Mouse (Mus musculus) heart, postnatal 0 days (tissue): ENCODE data around the gene Fam126a.

Experiments
- CTCF ChIP-seq: IDR thresholded peaks from 2 replicates; pipeline ENCODE4 v1.5.1; 2016; ENCODE audit warnings: antibody characterized with exemption, control low read depth, low read depth
- EP300 ChIP-seq: IDR thresholded peaks from 2 replicates; pipeline ENCODE4 v1.6.1; 2016; ENCODE audit warnings: antibody characterized with exemption, low read depth

DNA sequence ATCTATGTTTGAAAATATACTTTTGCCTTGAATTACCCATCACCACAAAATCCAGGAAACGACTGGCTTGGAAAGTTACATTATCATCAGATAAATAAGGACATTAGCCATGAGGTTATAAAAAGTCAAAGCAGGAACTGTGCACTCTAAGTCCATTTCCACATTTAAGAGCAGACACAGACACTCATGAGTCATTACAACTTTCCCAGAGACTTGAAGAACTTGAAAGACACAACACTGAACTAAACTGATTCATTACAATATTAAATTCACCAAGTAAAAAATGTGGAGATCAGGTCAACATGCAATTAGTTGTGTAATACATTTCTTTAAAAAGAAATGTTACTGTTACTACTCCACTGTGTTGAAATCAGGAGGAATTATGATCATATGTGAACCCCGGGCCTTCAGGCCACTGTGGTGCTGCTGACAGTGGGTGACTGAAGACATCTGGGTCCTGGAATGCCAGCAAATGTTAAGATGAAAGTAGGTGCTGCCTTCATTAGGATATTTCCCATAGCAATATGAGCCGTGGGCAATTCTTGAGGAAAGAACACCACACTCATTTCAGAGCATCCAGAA is 55.4 kb downstream of the Fam126a start:
- TF ChIP-seq CTCF (no peak), EP300 (no peak)
